Mouse (Mus musculus) G1E-ER4 (cell line): ENCODE data around the gene Nif3l1. TPM values are rescaled to one million over a fixed set of nuclear protein-coding genes. Genes with fewer than 3 reads are reported as not detected.

Experiments
- GATA1 ChIP-seq: IDR thresholded peaks from one replicate; pipeline ENCODE4 v1.8.0; 2012; ENCODE audit warnings: low read length, inconsistent platforms
- polyA plus RNA-seq: library from polyadenylated mRNA; stranded (reverse); fragments of >175 nt; gene quantifications from 2 replicates; pipeline ENCODE4 v1.2.3, GENCODE M21; 2012

Nif3l1 gene
- polyA plus RNA-seq, 1 experiment = 2.7 TPM

DNA sequence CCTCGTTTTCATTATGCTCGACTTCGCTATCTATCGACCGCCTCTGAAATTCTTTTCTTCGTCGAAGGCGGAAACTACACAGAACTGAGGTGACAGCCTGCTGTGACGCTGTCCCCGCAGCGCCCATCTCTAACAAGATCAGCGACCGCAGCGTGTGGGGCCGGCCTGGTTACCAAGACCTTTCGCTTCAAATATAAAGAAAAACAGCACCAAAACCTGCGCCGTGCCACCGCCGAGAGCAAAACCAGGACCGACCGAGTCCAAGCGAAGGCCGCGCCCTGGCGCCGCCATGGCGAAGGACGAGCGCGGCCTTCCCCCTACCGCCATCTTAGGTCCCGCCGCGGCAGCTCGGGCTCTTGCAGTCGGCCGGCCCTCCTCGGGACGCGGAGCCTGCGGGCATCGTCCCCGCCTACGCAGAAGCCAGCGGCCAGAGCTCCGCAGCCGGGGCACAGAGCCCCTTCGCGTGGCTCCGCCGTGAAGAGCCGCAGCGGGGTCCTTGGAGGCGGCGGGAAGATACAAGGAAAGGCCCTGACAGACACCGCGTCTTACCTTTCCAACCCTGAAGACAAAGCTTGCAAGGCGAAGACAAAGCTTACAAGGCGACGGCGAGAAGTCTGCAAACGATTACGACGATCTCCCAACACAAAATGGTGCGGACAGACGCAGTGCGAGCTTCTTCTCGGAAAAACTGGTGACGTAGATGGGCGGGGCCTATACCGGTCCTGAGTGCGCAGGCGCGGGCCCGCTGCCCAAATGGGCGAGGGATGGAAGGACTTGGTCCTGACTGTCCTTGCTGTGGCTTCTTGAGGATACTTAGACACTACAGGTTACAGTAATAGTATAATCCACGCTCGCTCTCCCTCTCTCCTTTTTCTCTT lies 21.3 kb upstream of the Nif3l1 start, which contains the start of gene Clk1:
Gene Clk1, minus strand, starts transcription at position 696 of the 878 bp plus-strand sequence.
- no peak for TF ChIP-seq GATA1

DNA sequence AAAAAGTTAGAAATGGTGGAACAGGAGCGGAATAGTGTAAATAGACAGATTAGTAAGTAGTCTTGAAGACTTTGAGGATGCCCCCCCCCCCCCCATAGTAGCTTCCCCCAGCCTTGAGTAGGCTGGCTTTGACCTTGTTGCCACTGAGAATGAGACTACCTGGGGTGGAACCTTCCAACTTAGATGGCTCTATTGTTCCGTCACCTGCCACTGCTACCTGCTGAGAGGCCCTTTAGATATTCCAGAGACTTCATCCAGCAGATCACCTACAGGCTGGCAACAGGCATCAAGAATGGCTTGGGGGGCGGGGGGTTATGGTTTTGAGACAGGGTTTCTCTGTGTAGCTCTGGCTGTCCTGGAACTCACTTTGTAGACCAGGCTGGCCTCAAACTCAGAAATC lies 20.4 kb upstream of the Nif3l1 start:
- TF ChIP-seq GATA1 = no peak

DNA sequence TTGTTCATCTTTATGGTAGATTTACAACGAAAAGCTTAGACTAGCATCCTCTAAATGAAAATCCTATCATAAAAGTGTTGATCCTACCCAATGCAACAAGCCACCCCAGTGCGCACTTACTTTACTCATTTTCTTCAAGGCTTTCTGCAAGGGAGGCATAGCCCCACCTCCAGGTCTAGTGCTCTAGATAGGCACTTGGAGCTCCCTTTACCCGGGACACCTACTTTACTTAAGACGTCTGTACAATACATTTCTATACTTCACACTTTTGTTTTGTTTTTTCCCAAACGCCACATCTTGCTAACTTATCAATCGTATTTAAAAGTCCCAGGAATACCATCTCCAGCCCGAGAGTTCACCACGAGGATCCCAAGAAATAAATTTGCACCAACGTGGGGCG lies 260 bp upstream of the Nif3l1 start:
- TF ChIP-seq GATA1 = no peak

DNA sequence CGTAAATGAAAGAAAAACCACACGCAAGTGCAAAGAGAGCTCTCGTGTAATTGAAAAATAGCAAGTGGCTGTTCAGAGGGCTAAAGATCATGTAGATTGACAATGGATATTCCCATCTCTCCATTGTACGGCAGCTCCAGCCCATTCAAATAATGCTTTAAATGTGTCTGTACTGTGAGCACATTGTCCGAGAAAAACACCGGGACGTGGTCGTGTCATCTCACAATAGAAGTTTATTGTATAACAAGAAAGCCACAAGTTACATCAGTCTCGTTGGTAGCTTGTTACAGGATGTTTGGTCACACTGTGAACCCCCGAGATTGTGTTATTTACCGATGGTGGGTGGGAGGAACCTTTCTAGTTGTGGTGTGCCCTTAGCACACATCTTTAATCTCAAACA lies 910 bp downstream of the Nif3l1 start:
- TF ChIP-seq GATA1 = no peak

DNA sequence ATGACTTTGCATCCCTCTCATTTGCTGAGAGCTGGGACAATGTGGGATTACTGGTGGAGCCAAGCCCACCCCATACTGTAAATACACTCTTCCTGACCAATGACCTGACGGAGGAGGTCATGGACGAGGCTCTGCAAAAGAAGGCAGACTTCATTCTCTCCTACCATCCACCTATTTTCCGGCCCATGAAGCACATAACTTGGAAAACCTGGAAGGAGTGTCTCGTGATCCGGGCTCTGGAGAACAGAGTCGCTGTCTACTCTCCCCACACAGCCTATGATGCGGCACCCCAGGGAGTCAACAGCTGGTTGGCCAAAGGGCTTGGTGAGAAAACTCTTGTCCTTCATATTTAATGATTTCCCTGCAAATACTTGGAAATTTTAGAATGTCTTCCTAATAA lies 2.8 kb downstream of the Nif3l1 start:
- no peak for TF ChIP-seq GATA1

DNA sequence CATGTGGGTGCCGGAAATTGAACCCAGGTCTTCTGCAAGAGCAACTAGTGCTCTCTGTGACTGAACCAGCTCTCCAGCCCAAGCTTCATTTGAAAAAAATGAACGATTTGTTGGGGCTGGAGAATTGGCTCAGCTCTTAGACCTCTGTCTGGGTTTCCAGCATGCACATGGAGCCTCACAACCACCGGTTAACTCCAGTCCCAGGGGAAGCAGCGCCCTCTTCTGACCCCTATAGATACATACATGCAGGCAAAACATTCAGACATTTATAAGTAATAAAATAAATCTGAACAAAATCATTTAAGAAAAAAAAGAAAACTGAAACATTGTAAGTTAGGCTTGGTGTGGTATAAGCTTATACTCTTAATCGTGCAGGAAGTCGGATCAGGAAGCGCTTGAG lies 3.4 kb downstream of the Nif3l1 start:
- TF ChIP-seq GATA1 = no peak

DNA sequence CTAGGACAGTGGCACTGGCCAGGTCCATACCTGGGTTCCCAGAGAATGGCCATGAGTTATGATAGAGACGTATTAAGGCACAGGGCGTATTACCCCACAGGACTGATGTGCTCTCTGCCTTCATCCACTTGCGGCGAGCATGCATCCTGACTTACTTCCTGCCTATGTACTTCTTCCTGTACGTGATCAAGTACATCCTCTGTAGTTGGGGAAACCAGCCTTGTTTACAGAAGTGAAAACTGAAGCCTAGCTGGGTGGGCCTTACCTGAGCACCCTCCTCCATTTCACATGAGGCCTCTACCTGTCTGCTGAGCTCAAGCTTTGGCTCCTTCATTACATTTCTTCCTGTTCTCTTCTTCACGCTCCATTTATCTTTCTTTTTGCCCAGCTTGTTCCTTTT lies 9.4 kb downstream of the Nif3l1 start:
- TF ChIP-seq GATA1 = no peak

DNA sequence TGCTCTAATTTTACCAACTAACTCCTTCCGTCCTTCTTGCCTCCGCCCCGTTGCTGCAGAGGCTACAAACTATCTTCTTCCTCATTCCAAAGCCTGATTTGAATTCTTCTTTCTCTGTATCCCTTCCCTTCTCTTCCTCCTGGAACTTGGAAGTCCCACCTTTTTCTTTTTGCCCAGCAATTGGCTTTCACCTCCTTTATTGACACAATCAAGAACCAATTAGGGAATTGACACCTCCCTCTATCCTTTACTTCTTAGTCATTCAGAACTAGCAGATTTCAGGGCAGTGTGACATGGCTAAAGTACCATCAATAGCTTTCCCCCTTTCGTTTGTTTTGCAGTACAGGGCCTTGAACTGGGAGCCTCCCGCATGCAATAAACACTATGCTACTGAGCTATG lies 13.2 kb downstream of the Nif3l1 start:
- no peak for TF ChIP-seq GATA1

DNA sequence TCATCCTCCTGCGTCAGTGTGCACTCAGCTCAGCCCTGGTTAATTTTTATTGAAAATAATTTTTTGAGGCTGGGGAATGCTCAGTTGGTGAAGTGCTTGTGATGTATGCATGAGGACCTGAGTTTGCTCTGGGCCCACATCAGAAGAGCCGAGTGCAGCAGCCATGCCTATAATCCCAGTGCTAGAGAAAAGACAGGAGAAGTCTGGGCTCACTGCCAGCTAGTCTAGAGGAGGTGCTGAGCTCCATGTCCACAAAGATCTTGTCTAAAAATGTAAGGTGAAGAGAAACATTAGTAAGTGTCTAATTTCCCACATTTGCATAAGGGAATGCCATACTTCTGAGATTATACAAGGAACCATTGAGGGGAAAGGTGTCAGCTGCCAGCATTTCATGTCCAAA lies 13.9 kb downstream of the Nif3l1 start:
- no peak for TF ChIP-seq GATA1

DNA sequence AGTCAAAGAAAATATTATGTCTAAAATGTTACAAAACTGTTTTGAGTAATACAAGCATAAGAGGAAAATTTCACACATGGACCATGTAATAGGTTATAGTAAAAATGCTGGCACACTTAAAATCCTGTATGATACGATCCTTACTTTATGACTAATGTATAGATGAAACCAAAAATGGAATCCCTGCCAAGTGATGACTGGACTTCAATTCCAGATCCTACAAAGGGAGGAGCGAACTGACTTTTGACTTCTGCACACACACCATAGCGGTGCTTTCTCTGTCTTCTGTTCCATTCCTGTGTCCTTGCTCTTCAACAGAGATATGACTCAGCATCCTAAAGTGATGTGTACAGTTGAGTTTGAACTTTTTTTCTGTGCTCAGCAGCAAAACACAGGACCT lies 15.6 kb downstream of the Nif3l1 start:
- TF ChIP-seq GATA1 = no peak

DNA sequence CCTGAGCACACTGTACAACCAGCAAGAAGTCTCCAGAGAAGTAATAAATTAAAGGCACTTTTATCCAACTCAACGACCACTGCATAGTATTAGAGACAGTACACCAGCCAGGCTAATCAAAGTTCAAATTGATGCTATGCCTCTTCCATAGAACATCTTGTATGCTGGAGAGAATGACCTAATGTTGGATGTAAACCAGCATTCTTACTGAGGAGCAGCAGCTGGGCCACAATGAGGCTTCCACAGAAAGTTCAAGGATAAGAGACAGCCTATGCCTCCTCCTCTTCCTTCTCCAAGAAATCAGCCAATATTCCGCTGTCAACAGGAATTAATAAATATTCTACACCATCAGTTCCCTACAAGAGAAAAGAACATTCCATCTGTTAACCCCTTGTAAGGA lies 19.0 kb downstream of the Nif3l1 start:
- no peak for TF ChIP-seq GATA1

DNA sequence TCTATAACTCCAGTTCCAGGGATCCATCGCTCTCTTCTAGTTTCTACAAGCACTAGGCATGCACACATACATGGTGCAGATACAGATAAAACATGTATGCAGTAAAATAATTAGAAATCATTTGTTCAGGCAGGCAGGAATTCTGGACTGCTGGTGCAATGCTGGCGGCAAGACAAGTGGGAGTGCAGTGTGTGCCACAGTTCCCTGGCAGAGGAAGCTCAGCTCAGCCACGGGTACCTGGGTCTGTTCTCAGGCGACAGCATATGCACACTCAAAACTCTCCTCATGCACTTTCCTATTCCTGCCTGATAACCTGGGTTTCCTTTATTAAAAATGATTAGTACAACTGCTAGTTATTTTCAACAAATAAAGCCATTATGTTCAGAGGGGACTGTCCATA lies 20.1 kb downstream of the Nif3l1 start:
- TF ChIP-seq GATA1 = no peak

DNA sequence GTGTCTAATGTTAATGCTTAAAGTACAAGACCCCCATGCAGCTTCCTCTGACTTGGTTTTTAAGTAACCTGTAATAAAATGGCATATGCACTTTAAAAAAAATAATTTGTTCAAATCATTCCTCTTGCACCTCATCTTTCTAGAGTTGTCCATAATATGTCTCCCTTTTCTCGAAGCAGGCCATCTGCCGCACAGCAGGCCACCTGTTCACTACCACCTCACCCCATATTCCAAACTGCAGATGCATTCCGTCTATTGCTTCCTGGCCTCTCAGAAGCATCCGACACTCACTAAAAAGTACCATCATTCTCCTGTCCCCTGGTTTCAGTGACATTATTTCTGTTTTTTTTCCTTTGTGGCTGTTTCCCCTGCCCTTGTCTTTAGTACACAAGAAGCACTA lies 20.6 kb downstream of the Nif3l1 start:
- TF ChIP-seq GATA1 = no peak

DNA sequence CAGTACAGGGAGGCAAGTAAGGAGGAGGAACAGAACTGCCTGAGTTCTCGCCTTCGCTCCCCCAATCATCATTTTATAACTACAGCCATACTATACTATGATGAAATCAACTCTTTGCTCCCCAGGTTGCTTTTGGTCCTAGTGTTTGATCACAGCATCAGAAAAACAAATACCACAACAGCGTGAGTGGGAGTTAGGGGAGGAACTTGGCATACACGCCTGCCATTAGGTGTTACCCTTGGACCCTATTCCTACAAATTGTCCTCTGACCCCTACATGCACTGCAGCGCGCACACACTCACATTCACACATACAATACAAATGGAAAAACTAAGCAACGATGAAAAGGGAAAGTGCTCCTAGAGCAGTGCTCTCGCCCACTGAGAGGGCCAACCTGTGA lies 30.7 kb downstream of the Nif3l1 start:
- TF ChIP-seq GATA1 = no peak

DNA sequence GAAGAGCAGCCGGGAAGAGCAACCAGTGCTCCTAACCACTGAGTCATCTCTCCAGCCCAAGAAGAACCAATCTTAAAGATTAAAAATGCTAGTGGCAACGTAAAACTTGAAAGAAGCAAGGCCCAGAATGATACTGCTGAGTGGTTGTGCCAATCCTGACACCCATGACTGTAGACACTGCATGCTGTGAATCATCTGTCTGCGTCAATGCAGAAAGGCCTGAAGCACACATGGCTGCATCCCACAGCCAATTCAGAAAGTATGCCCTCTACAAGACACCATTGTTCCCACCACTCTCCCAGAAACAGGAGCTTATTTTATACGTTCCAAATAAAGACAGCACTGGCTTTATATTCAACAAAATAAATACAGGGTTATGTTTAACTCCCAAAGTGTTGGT lies 37.7 kb downstream of the Nif3l1 start:
- TF ChIP-seq GATA1 = no peak

DNA sequence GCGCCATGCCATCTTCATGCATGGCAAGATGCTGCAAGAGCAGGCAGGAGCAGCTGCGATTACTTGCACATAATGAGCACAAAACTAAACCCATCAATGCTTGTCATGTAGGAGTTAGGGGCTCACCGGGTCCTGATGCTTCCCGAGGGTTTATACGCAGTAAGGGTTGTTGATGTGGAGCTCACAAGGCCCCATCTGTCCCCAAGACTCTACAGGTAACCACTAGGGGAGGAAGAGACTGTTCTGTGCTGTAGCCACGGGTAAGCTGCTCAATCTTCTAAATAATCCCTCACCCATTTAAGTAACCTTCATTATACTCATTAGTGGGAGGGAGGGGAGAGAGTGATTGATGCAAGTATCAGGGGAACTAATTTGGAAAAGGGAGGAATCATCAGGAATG lies 50.7 kb downstream of the Nif3l1 start:
- TF ChIP-seq GATA1 = no peak

DNA sequence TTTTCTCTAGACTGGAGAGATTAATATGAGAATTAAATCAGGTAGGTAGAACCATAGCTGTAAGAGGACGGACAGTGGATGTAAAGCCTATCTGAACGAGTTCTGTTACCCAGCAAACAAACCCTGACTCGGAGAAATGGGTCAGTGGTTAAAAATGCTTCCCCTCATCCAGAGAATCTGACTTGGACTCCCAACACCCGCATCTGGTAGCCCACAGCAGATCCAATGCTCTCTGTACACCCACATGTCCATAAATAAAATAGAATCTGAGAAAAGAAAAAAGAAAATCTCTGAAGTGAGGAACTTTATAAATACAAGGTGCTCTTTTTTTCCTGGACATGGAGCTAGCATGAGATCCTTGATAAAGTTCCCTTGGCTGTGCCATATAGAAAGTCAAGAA lies 52.7 kb downstream of the Nif3l1 start:
- TF ChIP-seq GATA1 = no peak
